Mouse (Mus musculus): Measurements from ENCODE around the gene Atp2b2. TPM values are rescaled to one million over a fixed set of nuclear protein-coding genes. Genes with fewer than 3 reads are reported as not detected.
A peak's percentile ranks its signal among the peaks of the same experiment; 100 is the strongest.

Gene Atp2b2
- total RNA-seq, 2 experiments from 2014 or later: not detected

- no peak for ATAC-seq (ENCODE audit: poor library complexity, severe bottlenecking)
These were observed 85.0 kb downstream of the Atp2b2 start for GRCm38 (mm10) chr6:113957232-113957940.

GRCm38 (mm10) chr6:113947515-113947914 lies 94.9 kb downstream of the Atp2b2 start:
- no peak for ATAC-seq (ENCODE audit: poor library complexity, severe bottlenecking)

DNA sequence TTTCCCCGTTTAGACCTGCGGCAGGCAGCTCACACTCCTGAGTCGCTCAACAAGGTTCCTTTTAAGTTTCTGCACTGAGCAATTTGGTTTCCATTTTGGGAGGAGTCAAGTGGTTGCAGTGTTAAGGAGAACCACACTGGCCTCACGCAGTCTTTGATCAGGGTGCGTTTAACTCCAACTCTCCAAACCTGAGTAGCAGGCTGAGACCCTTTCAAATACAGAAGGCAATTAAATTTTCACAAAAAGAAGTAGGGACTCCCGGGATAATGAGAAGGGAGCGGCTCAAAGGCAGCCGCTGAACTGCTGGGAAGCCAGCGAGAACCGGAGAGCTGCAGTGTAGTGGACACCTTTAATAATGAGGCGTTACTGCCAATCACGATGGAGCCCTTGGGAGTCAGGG lies 100.1 kb downstream of the Atp2b2 start:
- ATAC-seq (ENCODE audit: poor library complexity, severe bottlenecking): no peak

DNA sequence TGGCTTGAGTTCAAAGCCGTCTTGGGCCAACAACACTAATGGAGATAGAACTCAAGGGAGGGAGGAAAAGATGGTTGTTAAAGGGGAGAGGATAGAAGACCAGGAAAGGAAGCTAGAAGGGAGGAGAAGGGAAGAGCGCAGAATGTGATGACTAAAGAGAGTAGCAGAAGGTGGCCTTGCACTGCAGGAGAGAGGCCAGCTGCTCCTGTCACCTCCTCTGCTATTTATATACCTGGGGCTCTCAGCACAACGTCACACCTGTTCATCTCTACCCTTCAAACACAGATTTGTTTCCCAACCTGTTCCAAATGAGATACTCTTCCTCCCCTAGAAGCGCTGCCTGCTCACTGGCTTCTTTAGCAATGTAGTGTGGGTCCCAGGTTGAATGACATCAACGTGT lies 101.1 kb downstream of the Atp2b2 start:
- ATAC-seq (ENCODE audit: poor library complexity, severe bottlenecking): no peak

- ATAC-seq (ENCODE audit: poor library complexity, severe bottlenecking): no peak
These were observed 103.0 kb downstream of the Atp2b2 start for GRCm38 (mm10) chr6:113939442-113939841.

DNA sequence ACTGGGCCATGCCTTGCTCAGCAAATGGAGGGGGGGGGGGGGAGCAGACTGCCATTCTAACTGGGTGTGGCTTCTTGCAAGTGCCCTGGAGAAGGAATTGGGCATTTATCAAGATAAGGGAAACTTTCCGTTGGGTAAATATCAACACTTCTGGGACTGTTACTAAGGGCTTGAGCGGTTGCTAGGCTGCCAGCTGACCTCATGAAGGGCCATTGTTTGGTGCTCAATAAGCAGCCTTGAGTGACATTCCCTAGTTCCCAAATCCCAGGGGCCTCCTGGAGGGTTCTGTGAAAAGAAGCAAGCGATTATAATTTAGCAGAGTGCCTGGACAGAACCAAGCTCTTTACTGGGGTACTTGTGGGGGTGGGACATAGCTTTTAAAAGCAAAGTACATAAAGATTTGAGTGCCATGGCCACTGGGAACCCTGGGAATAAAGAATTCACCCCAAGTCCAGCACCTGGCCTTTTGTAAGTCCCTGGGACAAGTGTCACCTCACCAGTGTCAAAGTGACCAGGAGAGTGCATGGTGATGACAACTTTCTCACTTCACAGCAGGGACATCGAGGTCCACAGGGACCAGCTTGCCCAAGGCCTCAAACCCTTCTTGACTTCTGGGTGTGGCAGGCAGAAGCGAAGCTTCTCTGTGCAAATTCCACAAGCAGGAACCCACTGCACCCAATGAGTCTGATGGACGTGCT lies 105.5 kb downstream of the Atp2b2 start:
- ATAC-seq (ENCODE audit: poor library complexity, severe bottlenecking): no peak

- ATAC-seq (ENCODE audit: poor library complexity, severe bottlenecking): peak; percentile 75
These were observed 106.3 kb downstream of the Atp2b2 start for GRCm38 (mm10) chr6:113936111-113936510.

GRCm38 (mm10) chr6:113934692-113935091 lies 107.7 kb downstream of the Atp2b2 start:
- ATAC-seq (ENCODE audit: poor library complexity, severe bottlenecking): peak; percentile 60

DNA sequence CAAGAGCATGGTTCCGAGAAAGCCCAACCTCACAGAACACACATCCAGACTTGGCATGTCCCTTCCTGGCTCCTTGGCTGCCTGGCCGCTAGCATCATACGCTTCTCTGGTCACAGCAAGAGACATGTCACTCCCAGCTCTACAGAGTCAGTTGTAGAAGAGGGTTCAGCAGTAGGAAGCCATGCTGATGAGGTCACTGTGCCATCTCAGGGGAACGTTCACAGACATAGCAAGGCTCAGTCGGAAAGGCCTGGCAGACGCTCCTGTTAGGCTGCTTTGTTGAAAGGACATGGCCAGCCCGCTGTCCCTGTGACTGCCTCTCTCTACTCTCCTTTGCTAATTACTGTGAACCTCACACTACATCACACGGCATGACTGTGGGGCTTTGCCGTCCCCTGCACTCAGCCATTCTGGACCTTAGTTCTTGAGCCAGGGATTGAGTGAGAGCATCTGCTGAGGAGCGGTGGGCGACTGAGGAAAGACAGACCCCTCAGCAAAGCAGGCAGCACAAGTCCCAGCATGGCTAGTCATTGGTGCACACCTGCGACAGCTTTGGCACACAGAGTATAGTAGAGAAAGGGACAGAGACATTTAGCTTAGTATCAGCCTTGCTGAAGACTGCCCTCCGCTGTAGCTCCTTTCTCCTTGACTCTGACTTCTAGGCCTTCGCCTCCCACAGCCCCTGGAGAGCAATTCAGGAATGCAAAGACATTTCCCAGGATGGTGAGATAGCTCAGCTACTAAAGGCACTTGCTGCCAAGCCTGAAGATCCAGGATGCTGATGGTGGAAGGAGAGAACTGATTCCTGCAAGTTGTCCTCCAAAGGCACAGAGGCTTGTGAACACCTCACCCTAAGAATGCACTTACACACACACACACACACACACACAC lies 108.9 kb downstream of the Atp2b2 start:
- ATAC-seq (ENCODE audit: poor library complexity, severe bottlenecking): no peak

- no peak for ATAC-seq (ENCODE audit: poor library complexity, severe bottlenecking)
These were observed 113.1 kb downstream of the Atp2b2 start for GRCm38 (mm10) chr6:113929191-113929875.

DNA sequence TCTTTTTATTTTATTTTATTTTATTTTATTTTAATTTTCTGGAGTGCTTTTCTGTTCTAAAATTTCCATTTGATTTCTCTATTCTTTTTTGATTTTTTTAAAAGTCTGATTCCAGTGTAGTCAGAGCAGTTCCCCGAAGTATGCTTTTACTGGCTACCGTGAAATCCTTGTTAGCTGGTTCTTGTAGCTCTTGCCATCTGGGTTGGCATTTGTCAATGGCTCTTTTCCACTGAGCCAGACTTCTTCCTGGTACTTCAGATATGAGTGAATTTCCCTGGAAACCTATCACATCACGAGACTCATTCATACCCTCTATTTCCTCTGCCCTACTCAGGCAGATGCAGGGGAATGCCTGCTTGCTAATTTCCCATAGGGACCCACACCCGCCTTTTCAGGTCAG lies 119.2 kb downstream of the Atp2b2 start:
- ATAC-seq (ENCODE audit: poor library complexity, severe bottlenecking): no peak

DNA sequence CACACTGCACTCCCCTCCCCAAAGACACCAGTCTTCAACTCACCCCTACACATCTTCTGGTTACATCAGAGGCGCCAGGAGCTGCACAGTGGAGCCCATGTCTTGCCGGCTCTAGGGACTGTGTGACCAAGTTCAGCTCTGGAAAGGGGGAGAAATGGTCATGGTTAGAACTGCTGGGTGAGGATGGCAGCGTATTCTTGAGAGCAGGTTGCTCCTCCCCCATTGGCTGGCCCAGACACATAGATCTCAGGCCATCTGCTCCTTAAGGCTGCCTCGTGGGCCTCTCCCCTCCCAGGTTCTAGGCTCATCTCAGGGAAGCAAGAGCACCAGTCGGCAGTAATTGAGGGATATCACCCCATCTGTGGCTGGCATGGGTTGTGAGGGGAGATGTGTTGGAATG lies 121.9 kb downstream of the Atp2b2 start:
- ATAC-seq (ENCODE audit: poor library complexity, severe bottlenecking): no peak

GRCm38 (mm10) chr6:113912753-113913152 lies 129.7 kb downstream of the Atp2b2 start:
- ATAC-seq (ENCODE audit: poor library complexity, severe bottlenecking): peak; percentile 43; the same call in 1 of the 2 replicates

GRCm38 (mm10) chr6:113911094-113911493 lies 131.3 kb downstream of the Atp2b2 start:
- no peak for ATAC-seq (ENCODE audit: poor library complexity, severe bottlenecking)

- no peak for ATAC-seq (ENCODE audit: poor library complexity, severe bottlenecking)
These were observed 131.9 kb downstream of the Atp2b2 start for GRCm38 (mm10) chr6:113910411-113911055.

GRCm38 (mm10) chr6:113909836-113910235 lies 132.6 kb downstream of the Atp2b2 start:
- no peak for ATAC-seq (ENCODE audit: poor library complexity, severe bottlenecking)

DNA sequence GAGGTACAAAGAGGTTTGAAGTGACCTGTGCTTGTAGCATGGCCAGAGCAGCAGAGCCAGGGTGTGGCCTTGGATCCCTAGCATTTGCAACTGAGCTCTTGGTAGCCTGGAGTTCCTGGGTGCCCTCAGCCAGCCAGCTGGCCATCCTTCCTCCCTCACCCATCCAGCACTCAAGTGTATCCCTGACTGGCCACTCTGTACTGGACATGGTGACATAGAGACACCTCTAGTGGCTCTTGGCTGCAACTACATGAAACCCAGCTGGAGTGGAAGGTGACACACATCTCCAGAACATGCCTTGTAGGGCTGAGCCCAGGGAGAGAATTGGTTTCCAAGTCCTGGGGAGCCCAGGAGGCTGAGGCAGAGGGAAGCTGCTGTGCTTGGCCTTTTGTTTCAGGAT lies 134.3 kb downstream of the Atp2b2 start:
- no peak for ATAC-seq (ENCODE audit: poor library complexity, severe bottlenecking)

DNA sequence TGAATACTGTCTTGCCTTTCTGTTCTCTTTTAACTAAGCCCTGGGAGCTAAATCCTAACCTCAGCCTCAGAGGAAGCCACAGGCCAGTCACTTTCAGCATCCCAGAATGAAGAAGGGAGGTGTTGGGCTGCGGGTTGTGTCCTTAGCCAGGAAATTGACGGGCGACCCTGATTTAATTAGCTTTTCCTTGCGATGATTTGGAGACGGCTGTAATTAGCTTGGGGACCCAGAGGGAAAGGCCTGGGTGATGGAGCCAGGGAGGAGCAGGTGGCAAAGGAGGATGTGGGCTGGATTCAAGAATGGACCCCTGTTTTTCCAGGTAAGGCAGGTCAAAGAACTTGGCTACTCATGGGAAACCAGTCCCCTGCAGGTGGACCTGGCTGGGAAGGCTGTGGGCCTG lies 138.0 kb downstream of the Atp2b2 start:
- ATAC-seq (ENCODE audit: poor library complexity, severe bottlenecking): no peak

DNA sequence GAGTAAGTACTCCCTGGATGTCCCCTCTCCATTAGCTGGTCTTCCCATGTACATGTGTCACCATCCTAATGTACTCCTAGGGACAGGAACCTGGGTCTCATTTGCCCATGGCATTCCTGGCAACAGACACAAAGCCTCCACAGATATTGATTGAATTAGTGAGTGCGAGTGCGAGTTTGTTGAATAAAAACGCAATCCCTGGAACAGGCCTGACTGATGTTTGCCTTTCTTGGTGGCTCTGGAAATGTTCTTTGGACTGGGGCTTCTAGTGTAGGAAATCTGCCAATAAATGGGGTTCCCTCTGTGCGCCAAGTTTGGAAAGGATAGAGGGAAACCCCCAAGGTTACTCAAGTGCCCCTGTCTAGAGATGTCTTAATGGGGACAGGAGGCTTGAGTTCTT lies 146.4 kb downstream of the Atp2b2 start:
- no peak for ATAC-seq (ENCODE audit: poor library complexity, severe bottlenecking)

DNA sequence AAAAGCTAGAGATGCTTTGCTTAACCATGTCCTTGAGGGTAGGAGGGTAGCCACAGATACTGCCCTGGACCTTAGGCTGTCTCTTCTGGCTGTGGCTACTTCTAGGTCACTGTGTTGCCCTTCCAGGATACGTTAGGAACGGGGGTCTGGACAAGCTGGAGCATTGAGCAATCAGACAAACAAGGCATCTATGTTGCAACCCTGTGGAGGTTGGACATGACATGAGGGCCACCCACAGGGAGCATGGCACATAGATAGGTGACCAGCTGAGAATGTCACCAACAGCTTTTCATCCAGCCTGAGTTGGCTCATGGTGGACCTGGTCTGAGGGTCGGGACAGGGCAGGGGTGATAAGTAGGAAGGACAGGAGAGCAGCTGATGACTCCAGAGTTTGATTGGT lies 148.4 kb downstream of the Atp2b2 start:
- no peak for ATAC-seq (ENCODE audit: poor library complexity, severe bottlenecking)

Data from megakaryocyte, adult 5-6 weeks (primary cell).